Mouse (Mus musculus): ENCODE data around the gene Ripor2. TPM values are rescaled to one million over a fixed set of nuclear protein-coding genes. Genes with fewer than 3 reads are reported as not detected.

The Ripor2 gene
- polyA plus RNA-seq, 1 experiment from 2014 or later, result 6.5 TPM

- Histone ChIP-seq H3K9me3 (ENCODE audit: control insufficient read depth, low read length) (no peaks in the 10 kb centered on the region), H3K4me2 (ENCODE audit: low read depth, low read length) (no peak overlapping the region), H3K4me1 (ENCODE audit: control insufficient read depth, insufficient read depth, low read length) (peaks cover 15% of the 10 kb centered on the region; the same call in 1 of the 2 replicates), H3K27me3 (replicated peaks; ENCODE audit: control insufficient read depth, insufficient read depth, low read length) (no peaks in the 10 kb centered on the region), H3K4me3 (ENCODE audit: low read depth, low read length) (no peak overlapping the region), H3K9ac (ENCODE audit: low read depth, low read length) (no peak overlapping the region), H3K36me3 (ENCODE audit: control insufficient read depth, insufficient read depth, low read length) (no peaks in the 10 kb centered on the region), H3K27ac (replicated peaks; ENCODE audit: low read depth, low read length) (0 out of 2 replicates have a peak overlapping the region, but pooled peaks have one; percentile 39)
- DNase-seq (ENCODE audit: low spot score) (peak; percentile 70), ATAC-seq (ENCODE audit: low read depth) (peak; percentile 77)
- 49% methylated on average over 6 of the region's 6 CpGs for WGBS
These were observed 47.2 kb downstream of the Ripor2 start for GRCm38 (mm10) chr13:24629073-24629621.

- H3K9ac ChIP-seq (ENCODE audit: low read depth, low read length), result no peak overlapping the region
- H3K9me3 ChIP-seq (ENCODE audit: control insufficient read depth, low read length), result no peaks in the 10 kb centered on the region
- H3K4me3 ChIP-seq (ENCODE audit: low read depth, low read length), result no peak overlapping the region
- H3K27ac ChIP-seq (replicated peaks; ENCODE audit: low read depth, low read length), result no peak overlapping the region
- no peak for DNase-seq (ENCODE audit: low spot score)
- ATAC-seq (ENCODE audit: low read depth), result no peak
- no peaks in the 10 kb centered on the region for H3K27me3 ChIP-seq (replicated peaks; ENCODE audit: control insufficient read depth, insufficient read depth, low read length)
- whole genome bisulfite sequencing, result 54% methylated on average over 4 of the region's 4 CpGs
- H3K4me2 ChIP-seq (ENCODE audit: low read depth, low read length), result no peak overlapping the region
- no peaks in the 10 kb centered on the region for H3K36me3 ChIP-seq (ENCODE audit: control insufficient read depth, insufficient read depth, low read length)
- H3K4me1 ChIP-seq (ENCODE audit: control insufficient read depth, insufficient read depth, low read length), result peaks cover 15% of the 10 kb centered on the region; the same call in 1 of the 2 replicates
These were observed 48.4 kb downstream of the Ripor2 start for GRCm38 (mm10) chr13:24630364-24630763.

- WGBS, result 68% methylated on average over 4 of the region's 4 CpGs
- H3K27ac ChIP-seq (replicated peaks; ENCODE audit: low read depth, low read length), result no peak overlapping the region
These were observed 51.1 kb downstream of the Ripor2 start for GRCm38 (mm10) chr13:24632988-24633577.

GRCm38 (mm10) chr13:24634346-24635120 is 52.5 kb downstream of the Ripor2 start:
- Histone ChIP-seq H3K4me1 (ENCODE audit: control insufficient read depth, insufficient read depth, low read length) (peaks cover 16% of the 10 kb centered on the region), H3K27me3 (replicated peaks; ENCODE audit: control insufficient read depth, insufficient read depth, low read length) (peaks cover 10% of the 10 kb centered on the region), H3K36me3 (ENCODE audit: control insufficient read depth, insufficient read depth, low read length) (no peaks in the 10 kb centered on the region), H3K4me2 (ENCODE audit: low read depth, low read length) (no peak overlapping the region), H3K9ac (ENCODE audit: low read depth, low read length) (no peak overlapping the region), H3K9me3 (ENCODE audit: control insufficient read depth, low read length) (no peaks in the 10 kb centered on the region), H3K4me3 (ENCODE audit: low read depth, low read length) (no peak overlapping the region), H3K27ac (replicated peaks; ENCODE audit: low read depth, low read length) (no peak overlapping the region)
- 81% methylated on average over 13 of the region's 13 CpGs for WGBS
- DNase-seq (ENCODE audit: low spot score) (no peak), ATAC-seq (ENCODE audit: low read depth) (no peak)

More at GRCm38 (mm10) chr13:24632988-24633577, 51.1 kb downstream of the Ripor2 start:
- DNase-seq (ENCODE audit: low spot score), result no peak
- H3K4me3 ChIP-seq (ENCODE audit: low read depth, low read length), result no peak overlapping the region
- peaks cover 10% of the 10 kb centered on the region for H3K27me3 ChIP-seq (replicated peaks; ENCODE audit: control insufficient read depth, insufficient read depth, low read length)
- H3K9me3 ChIP-seq (ENCODE audit: control insufficient read depth, low read length), result no peaks in the 10 kb centered on the region
- no peak overlapping the region for H3K4me2 ChIP-seq (ENCODE audit: low read depth, low read length)
- H3K36me3 ChIP-seq (ENCODE audit: control insufficient read depth, insufficient read depth, low read length), result no peaks in the 10 kb centered on the region
- ATAC-seq (ENCODE audit: low read depth), result no peak
- H3K4me1 ChIP-seq (ENCODE audit: control insufficient read depth, insufficient read depth, low read length), result peaks cover 16% of the 10 kb centered on the region
- no peak overlapping the region for H3K9ac ChIP-seq (ENCODE audit: low read depth, low read length)

GRCm38 (mm10) chr13:24638371-24639214 is 56.6 kb downstream of the Ripor2 start:
- H3K4me3 ChIP-seq (ENCODE audit: low read depth, low read length), result peak overlapping the region; percentile 69
- peak overlapping the region; percentile 66 for H3K9ac ChIP-seq (ENCODE audit: low read depth, low read length)
- peaks cover 17% of the 10 kb centered on the region for H3K4me1 ChIP-seq (ENCODE audit: control insufficient read depth, insufficient read depth, low read length)
- peak overlapping the region; percentile 99 for H3K4me2 ChIP-seq (ENCODE audit: low read depth, low read length)
- no peaks in the 10 kb centered on the region for H3K9me3 ChIP-seq (ENCODE audit: control insufficient read depth, low read length)
- peaks cover 10% of the 10 kb centered on the region for H3K27me3 ChIP-seq (replicated peaks; ENCODE audit: control insufficient read depth, insufficient read depth, low read length)
- no peaks in the 10 kb centered on the region for H3K36me3 ChIP-seq (ENCODE audit: control insufficient read depth, insufficient read depth, low read length)
- peak; percentile 41 for DNase-seq (ENCODE audit: low spot score)
- H3K27ac ChIP-seq (replicated peaks; ENCODE audit: low read depth, low read length), result no peak overlapping the region; the same call in 1 of the 2 replicates
- WGBS, result under 1% methylated on average over 42 of the region's 66 CpGs
- ATAC-seq (ENCODE audit: low read depth), result peak; percentile 69

GRCm38 (mm10) chr13:24639215-24640165 is 57.5 kb downstream of the Ripor2 start:
- Histone ChIP-seq H3K4me2 (ENCODE audit: low read depth, low read length) (peak overlapping the region; percentile 99), H3K9me3 (ENCODE audit: control insufficient read depth, low read length) (no peaks in the 10 kb centered on the region), H3K27ac (replicated peaks; ENCODE audit: low read depth, low read length) (no peak overlapping the region), H3K4me3 (ENCODE audit: low read depth, low read length) (peak overlapping the region; percentile 69), H3K36me3 (ENCODE audit: control insufficient read depth, insufficient read depth, low read length) (no peaks in the 10 kb centered on the region), H3K9ac (ENCODE audit: low read depth, low read length) (peak overlapping the region; percentile 66), H3K27me3 (replicated peaks; ENCODE audit: control insufficient read depth, insufficient read depth, low read length) (peaks cover 10% of the 10 kb centered on the region), H3K4me1 (ENCODE audit: control insufficient read depth, insufficient read depth, low read length) (peaks cover 17% of the 10 kb centered on the region)
- 12% methylated on average over 22 of the region's 22 CpGs for WGBS
- ATAC-seq (ENCODE audit: low read depth) (0 out of 2 replicates have a peak, but pooled peaks have one; percentile 26), DNase-seq (ENCODE audit: low spot score) (peak; percentile 48)

- H3K4me2 ChIP-seq (ENCODE audit: low read depth, low read length), result peak overlapping the region; percentile 99
- H3K4me3 ChIP-seq (ENCODE audit: low read depth, low read length), result no peak overlapping the region; the same call in 1 of the 2 replicates
- DNase-seq (ENCODE audit: low spot score), result no peak
- WGBS, result 53% methylated on average over 4 of the region's 4 CpGs
- H3K27me3 ChIP-seq (replicated peaks; ENCODE audit: control insufficient read depth, insufficient read depth, low read length), result peaks cover 10% of the 10 kb centered on the region
- H3K4me1 ChIP-seq (ENCODE audit: control insufficient read depth, insufficient read depth, low read length), result peaks cover 17% of the 10 kb centered on the region
- no peaks in the 10 kb centered on the region for H3K9me3 ChIP-seq (ENCODE audit: control insufficient read depth, low read length)
- H3K9ac ChIP-seq (ENCODE audit: low read depth, low read length), result no peak overlapping the region
- ATAC-seq (ENCODE audit: low read depth), result no peak
- no peak overlapping the region for H3K27ac ChIP-seq (replicated peaks; ENCODE audit: low read depth, low read length)
- H3K36me3 ChIP-seq (ENCODE audit: control insufficient read depth, insufficient read depth, low read length), result no peaks in the 10 kb centered on the region
These were observed 58.2 kb downstream of the Ripor2 start for GRCm38 (mm10) chr13:24640166-24640560.
